Mouse (Mus musculus) neural tube, embryonic 15.5 days (tissue): ENCODE data around the gene Axin1. TPM values are rescaled to one million over a fixed set of nuclear protein-coding genes. Genes with fewer than 3 reads are reported as not detected.
"Not testable (repeated sequence)": the region's sequence is repeated elsewhere in the genome, so short reads cannot be mapped to it uniquely, and the experiment has no call there.

Experiments
- ATAC-seq: fragments of 200-750 bp; cut with Nextera tagmentation; 2 replicates; pipeline ENCODE4 v1.8.0; 2017; ENCODE audit warnings: mild to moderate bottlenecking, moderate TSS enrichment, moderate library complexity; ENCODE audit not compliant: low FRiP score
- H3K27ac ChIP-seq: fragments of 300-500 bp; sonication (generic); replicated peaks from 2 replicates; pipeline ENCODE4 v1.5.1; 2015; ENCODE audit warnings: mild to moderate bottlenecking, inconsistent platforms
- H3K27me3 ChIP-seq: fragments of 300-500 bp; sonication (generic); replicated peaks from 2 replicates; pipeline ENCODE4 v1.6.1; 2015; ENCODE audit warnings: inconsistent platforms
- H3K36me3 ChIP-seq: fragments of 300-500 bp; sonication (generic); 2 replicates; pipeline ENCODE4 v1.6.1; 2015; ENCODE audit warnings: inconsistent platforms
- H3K4me1 ChIP-seq: fragments of 300-500 bp; sonication (generic); 2 replicates; pipeline ENCODE4 v1.6.1; 2015; ENCODE audit warnings: inconsistent platforms
- H3K4me2 ChIP-seq: fragments of 300-500 bp; sonication (generic); 2 replicates; pipeline ENCODE4 v1.6.1; 2015; ENCODE audit warnings: inconsistent platforms, mild to moderate bottlenecking, moderate library complexity
- H3K4me3 ChIP-seq: fragments of 300-500 bp; sonication (generic); replicated peaks from 2 replicates; pipeline ENCODE4 v1.5.1; 2015; ENCODE audit warnings: mild to moderate bottlenecking, inconsistent platforms
- H3K9ac ChIP-seq: fragments of 300-500 bp; sonication (generic); replicated peaks from 2 replicates; pipeline ENCODE4 v1.6.1; 2015; ENCODE audit warnings: mild to moderate bottlenecking, inconsistent platforms
- H3K9me3 ChIP-seq: fragments of 300-500 bp; sonication (generic); replicated peaks from 2 replicates; pipeline ENCODE4 v1.6.1; 2016; ENCODE audit warnings: inconsistent platforms
- WGBS: fragments of 180-500 bp; shearing (Covaris S2); methylation state at CpG from one replicate; pipeline ENCODE4 v1.1.7; 2015; ENCODE audit warnings: mixed read lengths; 5-methylcytosine and 5-hydroxymethylcytosine counted together
- polyA plus RNA-seq: library from polyadenylated mRNA; unstranded; fragments of >200 nt; fragmentation: Nextera tagmentation; extraction: Ambion mirVana; gene quantifications from 2 replicates; pipeline ENCODE4 v1.2.1, GENCODE M21; 2015

The Axin1 gene
- polyA plus RNA-seq, 1 experiment from 2014 or later: 13.1 TPM

DNA sequence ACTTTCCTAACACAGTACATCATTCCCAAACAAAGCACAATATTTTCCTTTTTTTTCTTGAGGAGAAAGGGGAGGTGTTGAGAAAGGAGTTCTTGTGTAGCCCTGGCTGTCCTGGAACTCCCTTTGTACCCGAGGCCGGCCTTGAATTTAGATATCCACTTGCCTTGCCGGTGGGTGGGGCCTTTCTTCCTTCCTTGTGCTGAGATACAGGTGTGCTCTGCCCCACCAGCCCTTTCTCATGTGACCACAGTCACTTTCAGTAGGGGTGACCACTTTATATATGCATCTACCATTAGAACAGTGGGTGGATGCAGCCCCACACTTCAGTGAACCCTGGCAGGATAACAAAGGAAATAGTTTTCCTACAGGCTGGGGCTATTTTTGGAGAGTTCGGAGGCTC lies 26.8 kb upstream of the Axin1 start:
- Histone ChIP-seq H3K9me3 (no peaks in the 10 kb centered on the region), H3K27ac (no peak overlapping the region), H3K4me3 (no peak overlapping the region), H3K36me3 (no peaks in the 10 kb centered on the region), H3K4me1 (peaks cover 8% of the 10 kb centered on the region), H3K4me2 (no peak overlapping the region), H3K27me3 (peaks cover 34% of the 10 kb centered on the region), H3K9ac (no peak overlapping the region)
- no peak for ATAC-seq
- 26% methylated on average over 4 of the region's 4 CpGs for WGBS

DNA sequence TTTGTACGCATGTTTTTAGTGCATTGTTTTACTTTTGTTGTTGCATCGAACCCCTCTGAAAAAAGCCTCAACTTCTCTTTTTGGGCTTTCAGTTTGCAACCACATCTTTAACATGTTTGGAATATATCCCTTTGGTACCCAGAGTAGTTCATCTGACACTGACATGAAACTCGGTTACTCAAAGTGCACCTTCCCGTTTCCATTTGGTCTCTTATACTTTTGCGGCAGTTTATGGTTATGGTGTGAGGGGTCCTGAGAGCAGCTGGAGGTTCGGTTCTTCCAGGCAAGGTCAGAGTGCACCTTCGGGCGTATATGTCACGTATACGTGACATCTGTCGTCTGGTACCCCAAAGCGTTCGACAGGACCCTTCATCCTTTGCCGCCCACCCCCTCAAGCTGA lies 25.7 kb upstream of the Axin1 start:
- WGBS: 21% methylated on average over 14 of the region's 14 CpGs
- peak overlapping the region; percentile 97 for H3K4me2 ChIP-seq
- peak overlapping the region; percentile 67 for H3K4me3 ChIP-seq
- no peak for ATAC-seq
- peaks cover 8% of the 10 kb centered on the region for H3K4me1 ChIP-seq
- peak overlapping the region; percentile 69 for H3K9ac ChIP-seq
- no peaks in the 10 kb centered on the region for H3K36me3 ChIP-seq
- H3K27me3 ChIP-seq: peaks cover 43% of the 10 kb centered on the region
- H3K9me3 ChIP-seq: no peaks in the 10 kb centered on the region
- 0 out of 2 replicates have a peak overlapping the region, but pooled peaks have one; percentile 61 for H3K27ac ChIP-seq

DNA sequence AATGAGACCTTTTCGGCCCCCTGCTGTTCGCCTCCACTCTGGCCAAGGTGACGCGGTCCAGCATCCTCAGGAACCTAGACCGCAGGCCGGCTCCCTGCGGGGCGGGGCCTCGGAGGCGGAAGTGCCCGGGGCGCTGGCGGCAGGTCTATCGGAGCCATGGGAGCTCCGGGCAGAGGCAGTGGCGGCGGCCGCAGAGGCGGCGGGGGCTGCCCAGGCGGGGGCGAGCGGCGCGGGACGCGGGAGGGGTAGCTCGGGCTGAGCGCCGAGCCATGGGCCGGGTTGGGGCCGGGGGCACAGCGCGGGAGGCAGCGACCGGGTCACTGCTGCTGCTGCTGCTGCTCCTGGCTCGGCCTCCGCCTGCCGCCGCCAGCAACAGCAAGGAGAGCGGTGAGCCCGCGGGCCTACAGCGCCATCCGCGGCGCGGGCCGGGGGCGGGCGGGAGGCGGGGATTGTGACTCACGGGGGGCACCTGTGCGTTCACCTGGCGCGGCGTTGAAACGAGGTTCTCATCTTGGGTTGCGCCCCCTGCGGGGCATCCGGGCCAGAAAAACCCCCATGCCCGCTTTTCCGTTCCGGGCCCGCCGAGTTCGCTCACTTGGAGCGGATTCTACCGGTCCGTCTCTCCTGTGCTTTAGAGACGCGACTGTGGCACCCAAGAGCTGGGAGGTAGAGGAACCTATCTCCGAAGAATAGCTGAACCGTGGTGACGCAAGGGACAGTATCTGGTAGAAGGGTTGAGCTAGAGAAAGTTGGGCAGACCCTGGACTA lies 25.1 kb upstream of the Axin1 start, which contains the start of gene Tmem8:
Gene Tmem8 (plus strand): TSS at position 119 of the 768 bp plus-strand sequence.
- Histone ChIP-seq H3K9ac (peak within 1 kb of the TSS; percentile 69), H3K4me3 (peak within 1 kb of the TSS; percentile 67), H3K27ac (peak within 1 kb of the TSS; percentile 61), H3K4me2 (peak within 1 kb of the TSS; percentile 97), H3K36me3 (no peaks in the 10 kb centered on the region), H3K9me3 (no peaks in the 10 kb centered on the region), H3K27me3 (peaks cover 43% of the 10 kb centered on the region), H3K4me1 (peaks cover 8% of the 10 kb centered on the region)
- under 1% methylated on average over 47 of the region's 75 CpGs for WGBS
- peak; percentile 67; the same call in 1 of the 2 replicates for ATAC-seq

DNA sequence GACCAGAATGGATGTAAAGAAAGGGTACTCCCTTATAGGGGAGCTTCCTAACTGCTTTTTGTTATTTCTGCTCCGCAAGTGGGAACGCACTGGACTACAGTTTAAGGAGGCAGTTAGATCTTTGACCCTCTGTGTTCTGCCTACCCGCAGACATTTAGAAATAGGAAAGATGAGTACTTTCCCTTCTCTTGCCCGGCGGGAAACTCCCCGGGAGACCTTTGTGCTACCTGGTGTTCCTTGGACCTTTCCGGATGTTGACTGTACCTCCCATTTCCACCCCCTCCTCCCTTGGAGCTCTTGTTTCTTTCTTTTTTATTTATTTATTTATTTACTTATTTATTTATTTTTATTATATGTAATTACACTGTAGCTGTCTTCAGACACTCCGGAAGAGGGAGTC lies 24.4 kb upstream of the Axin1 start:
- H3K4me1 ChIP-seq: peaks cover 8% of the 10 kb centered on the region
- 11% methylated on average over 8 of the region's 8 CpGs for WGBS
- peaks cover 43% of the 10 kb centered on the region for H3K27me3 ChIP-seq
- no peak for ATAC-seq
- H3K4me2 ChIP-seq: peak overlapping the region; percentile 97
- H3K36me3 ChIP-seq: no peaks in the 10 kb centered on the region
- peak overlapping the region; percentile 69 for H3K9ac ChIP-seq
- no peak overlapping the region for H3K27ac ChIP-seq
- H3K4me3 ChIP-seq: peak overlapping the region; percentile 67
- no peaks in the 10 kb centered on the region for H3K9me3 ChIP-seq

DNA sequence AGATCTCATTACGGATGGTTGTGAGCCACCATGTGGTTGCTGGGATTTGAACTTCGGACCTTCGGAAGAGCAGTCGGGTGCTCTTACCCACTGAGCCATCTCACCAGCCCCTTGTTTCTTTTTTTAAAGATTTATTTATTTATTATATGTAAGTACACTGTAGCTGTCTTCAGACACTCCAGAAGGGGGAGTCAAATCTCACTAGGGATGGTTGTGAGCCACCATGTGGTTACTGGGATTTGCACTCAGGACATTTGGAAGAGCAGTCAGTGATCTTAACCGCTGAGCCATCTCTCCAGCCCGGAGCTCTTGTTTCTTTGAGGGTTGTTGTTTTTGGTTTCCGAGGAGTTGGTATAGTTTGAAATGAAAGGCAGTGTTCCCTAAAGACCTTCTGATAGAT lies 24.0 kb upstream of the Axin1 start:
- 70% methylated on average over 7 of the region's 7 CpGs for WGBS
- ATAC-seq: not testable (repeated sequence)
- H3K27me3 ChIP-seq: peaks cover 43% of the 10 kb centered on the region

DNA sequence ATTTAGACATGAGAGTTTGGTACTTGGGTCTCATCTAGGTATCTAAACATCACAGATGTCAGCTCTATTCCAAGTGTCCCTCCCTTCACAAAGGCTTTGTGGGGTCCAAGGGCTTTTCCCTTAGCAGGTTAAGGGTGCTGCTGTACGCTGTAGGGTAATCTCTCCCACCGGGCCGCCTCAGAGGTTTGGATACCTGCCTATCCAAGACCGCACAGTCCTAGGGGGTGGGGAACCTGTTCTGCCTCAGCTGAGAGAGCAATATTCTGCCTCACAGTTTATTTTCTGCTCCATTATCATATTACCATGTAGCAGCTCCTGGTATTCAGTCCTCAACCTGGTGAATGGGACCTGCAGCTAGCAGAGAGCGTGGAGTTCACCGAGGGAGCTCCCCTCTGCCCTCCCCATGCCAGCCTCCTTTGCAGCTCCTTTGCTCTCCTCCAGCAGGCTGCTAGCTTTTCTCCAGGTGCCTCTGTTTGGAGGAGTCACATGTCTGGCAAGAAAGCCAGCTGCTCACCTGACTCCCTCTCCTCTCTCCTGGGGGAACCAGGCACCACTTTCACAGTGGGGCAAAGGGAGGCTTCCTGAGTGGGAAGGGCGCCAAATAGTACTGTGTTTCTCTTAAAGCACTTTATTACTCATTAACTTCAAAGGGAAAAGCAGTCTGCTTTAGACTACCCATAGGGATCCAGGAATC lies 23.1 kb upstream of the Axin1 start:
- 89% methylated on average over 7 of the region's 7 CpGs for WGBS
- no peak for ATAC-seq
- H3K27me3 ChIP-seq: peaks cover 43% of the 10 kb centered on the region

More for the DNA sequence above, 24.0 kb upstream of the Axin1 start:
- not testable (repeated sequence) for H3K4me3 ChIP-seq, H3K36me3 ChIP-seq, H3K4me1 ChIP-seq, H3K27ac ChIP-seq, H3K9ac ChIP-seq, H3K9me3 ChIP-seq
- peak overlapping the region; percentile 97; the same call in 1 of the 2 replicates for H3K4me2 ChIP-seq

DNA sequence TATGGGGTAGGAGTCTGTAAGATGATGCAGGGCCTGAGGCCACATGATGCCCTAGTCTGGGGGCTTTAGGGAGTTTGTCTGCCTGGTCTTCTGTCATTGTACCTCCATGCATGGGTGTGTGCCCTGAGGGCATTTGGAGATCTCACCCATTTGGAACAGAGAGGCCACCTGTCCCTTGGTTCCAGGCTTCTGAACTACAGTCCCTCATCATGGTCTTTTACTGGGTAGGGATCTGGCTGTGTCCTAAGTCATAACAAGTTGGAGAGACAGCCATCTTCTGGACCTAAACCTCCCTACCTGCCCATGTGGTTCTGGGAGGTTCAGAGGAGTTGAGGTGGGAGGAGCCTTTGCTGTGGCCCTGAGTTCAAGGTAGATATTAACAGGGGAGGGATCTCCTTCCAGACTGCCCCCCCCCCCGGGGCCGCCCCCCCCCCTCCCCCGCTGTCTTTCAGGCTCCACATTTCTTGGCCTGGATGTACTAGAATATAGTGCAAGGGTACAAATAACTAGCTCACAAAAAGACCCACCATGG lies 22.5 kb upstream of the Axin1 start:
- Histone ChIP-seq H3K4me3 (no peak overlapping the region), H3K9me3 (no peaks in the 10 kb centered on the region), H3K4me1 (peaks cover 12% of the 10 kb centered on the region), H3K27ac (no peak overlapping the region), H3K36me3 (no peaks in the 10 kb centered on the region), H3K4me2 (no peak overlapping the region), H3K27me3 (peaks cover 43% of the 10 kb centered on the region), H3K9ac (no peak overlapping the region)
- 73% methylated on average over 2 of the region's 3 CpGs for WGBS
- ATAC-seq: no peak

More for the DNA sequence above, 23.1 kb upstream of the Axin1 start:
- Histone ChIP-seq H3K9ac (no peak overlapping the region), H3K36me3 (no peaks in the 10 kb centered on the region), H3K4me3 (no peak overlapping the region), H3K9me3 (no peaks in the 10 kb centered on the region), H3K4me1 (peaks cover 12% of the 10 kb centered on the region), H3K4me2 (no peak overlapping the region), H3K27ac (no peak overlapping the region)

DNA sequence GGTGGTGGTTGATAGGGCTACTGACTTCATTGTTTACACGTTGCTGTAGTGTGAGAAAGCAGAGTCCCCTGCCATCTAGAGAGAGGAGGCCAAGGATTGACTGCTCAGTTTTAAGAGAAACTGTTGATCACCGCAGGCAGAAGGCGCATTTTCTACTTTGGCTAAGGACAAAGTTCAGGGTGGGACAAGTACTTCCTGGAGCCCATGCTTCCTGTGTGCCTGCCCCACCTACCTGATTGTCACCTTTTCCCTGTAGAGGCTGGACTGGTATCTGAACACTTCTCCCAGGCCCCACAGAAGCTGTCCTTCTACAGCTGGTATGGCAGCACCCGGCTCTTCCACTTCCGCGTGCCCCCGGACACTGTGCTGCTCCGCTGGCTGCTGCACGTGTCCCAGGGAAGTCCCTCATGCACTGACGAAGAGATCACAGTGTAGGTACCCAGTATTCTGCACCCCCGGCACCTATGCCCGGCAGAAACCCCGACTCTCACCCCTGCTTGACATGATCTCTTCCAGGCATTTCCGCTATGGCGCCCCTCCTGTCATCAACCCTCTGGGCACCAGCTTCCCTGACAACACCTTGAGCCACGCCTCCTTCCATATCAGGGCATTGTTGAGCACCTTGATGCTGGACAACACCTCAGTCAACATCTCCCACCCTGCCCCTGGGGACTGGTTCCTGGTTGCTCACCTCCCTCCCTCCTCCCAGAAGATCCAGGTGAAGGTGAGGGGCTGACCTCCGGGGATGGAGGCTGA lies 21.8 kb upstream of the Axin1 start:
- 89% methylated on average over 17 of the region's 17 CpGs for WGBS
- peaks cover 12% of the 10 kb centered on the region for H3K4me1 ChIP-seq
- H3K9ac ChIP-seq: no peak overlapping the region
- H3K9me3 ChIP-seq: no peaks in the 10 kb centered on the region
- H3K27ac ChIP-seq: no peak overlapping the region
- no peaks in the 10 kb centered on the region for H3K36me3 ChIP-seq
- H3K4me2 ChIP-seq: no peak overlapping the region
- no peak for ATAC-seq
- no peak overlapping the region for H3K4me3 ChIP-seq
- H3K27me3 ChIP-seq: peaks cover 39% of the 10 kb centered on the region

DNA sequence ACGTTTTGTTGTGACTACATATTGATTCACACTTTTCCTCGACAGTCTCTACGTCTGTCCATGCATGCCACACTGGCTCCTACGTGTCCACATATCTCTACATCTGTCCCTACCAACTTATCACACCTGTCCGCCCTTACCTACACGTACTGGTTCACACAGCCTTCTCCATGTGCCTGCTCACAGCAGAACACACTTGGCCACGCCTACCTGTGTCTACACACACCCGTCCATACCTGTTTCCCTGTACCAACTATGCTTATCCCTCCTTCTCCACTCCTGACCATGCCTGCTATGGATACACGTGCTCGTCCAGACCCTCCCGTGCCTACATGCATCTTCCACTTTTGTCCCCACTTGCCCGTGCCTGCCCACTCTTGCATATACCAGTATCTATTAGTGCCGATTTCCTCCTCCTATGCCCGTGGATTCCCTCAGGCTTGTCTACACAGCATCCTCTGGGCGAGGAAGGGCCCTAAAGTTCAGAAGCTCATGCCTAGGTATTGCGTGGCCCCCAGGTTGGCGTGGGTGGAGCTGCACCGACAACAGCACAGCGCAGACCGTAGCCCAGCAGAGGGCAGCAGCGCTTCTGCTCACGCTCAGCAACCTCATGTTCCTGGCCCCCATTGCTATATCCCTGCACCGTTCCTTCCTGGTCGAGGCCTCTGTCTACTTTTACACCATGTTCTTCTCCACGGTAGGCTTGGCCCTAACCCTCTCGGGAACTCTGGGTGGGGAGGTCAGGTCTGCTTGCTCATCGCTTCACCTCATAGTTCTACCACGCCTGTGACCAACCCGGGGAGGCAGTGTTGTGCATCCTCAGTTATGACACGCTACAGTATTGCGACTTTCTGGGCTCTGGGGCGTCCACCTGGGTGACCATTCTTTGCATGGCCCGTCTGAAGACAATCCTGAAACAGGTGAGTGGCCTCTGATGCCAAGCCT lies 18.4 kb upstream of the Axin1 start:
- H3K27ac ChIP-seq: no peak overlapping the region
- H3K9ac ChIP-seq: no peak overlapping the region
- 0 out of 2 replicates have a peak overlapping the region, but pooled peaks have one; percentile 3 for H3K4me2 ChIP-seq
- H3K36me3 ChIP-seq: no peaks in the 10 kb centered on the region
- no peaks in the 10 kb centered on the region for H3K9me3 ChIP-seq
- H3K4me1 ChIP-seq: peaks cover 25% of the 10 kb centered on the region
- 53% methylated on average over 33 of the region's 33 CpGs for WGBS
- H3K27me3 ChIP-seq: peaks cover 23% of the 10 kb centered on the region
- no peak overlapping the region for H3K4me3 ChIP-seq
- no peak for ATAC-seq

DNA sequence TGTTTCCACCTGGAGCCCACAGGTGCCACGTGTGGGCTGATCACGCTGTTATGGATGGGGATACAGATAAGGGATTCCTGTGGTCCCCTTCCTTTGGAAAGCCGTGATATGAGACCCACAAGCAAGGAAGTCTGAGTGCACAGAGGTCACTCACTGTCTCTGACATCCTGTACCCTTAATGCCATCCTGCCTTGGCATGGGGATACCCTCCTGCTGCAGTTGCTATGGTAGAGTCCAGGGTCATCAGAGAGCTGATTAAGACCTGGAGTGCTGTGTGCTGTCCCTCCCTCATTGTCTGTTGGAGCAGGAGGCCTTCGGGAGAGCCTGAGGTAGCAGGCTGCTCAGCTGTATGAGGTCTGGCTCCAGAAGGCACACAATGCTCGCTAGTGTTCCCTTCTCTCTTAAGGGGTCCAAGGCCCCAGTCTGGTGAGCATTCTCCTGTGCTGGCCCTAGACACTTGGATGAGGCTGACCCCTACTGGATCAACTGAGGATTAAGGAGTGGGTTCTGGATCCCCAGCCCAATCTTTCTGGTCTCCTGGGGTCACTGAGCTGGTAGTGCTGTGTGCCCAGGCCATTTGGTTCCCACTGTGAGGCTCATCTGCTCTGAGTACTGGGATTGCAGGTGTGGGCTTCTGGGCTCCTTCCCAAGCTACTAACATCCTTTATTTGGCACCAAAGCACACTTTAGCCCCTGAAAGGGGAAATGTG lies 15.9 kb upstream of the Axin1 start:
- Histone ChIP-seq H3K9ac (no peak overlapping the region), H3K4me1 (peaks cover 29% of the 10 kb centered on the region), H3K27me3 (no peaks in the 10 kb centered on the region; the same call in none of the 2 replicates), H3K9me3 (no peaks in the 10 kb centered on the region), H3K36me3 (peaks cover 22% of the 10 kb centered on the region), H3K4me2 (no peak overlapping the region), H3K4me3 (no peak overlapping the region), H3K27ac (no peak overlapping the region)
- WGBS: 62% methylated on average over 5 of the region's 5 CpGs
- peak; percentile 11; the same call in 1 of the 2 replicates for ATAC-seq
